In the genomic region with DNA sequence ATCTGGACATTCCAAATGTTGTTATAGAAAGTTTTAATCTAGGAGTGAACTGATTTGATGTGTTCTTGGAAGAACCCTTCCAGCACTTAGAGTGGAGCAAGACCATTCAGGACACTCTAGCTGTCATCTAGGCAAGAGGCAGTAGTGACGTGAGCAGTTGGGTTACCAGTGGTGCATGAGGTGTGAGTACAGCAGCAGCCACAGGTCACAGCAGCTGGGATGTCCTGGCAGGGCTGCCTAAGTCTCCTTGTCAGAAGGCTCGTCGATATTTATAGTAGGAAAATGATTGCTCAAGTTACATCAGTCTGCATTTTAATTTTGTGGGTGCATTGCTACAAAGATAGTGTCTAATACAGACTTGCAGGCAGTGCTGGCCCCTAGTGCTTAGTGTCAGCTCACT, we compare ENCODE assay signal across 18 mouse cellular contexts. TPM values are rescaled to one million over a fixed set of nuclear protein-coding genes. Genes with fewer than 3 reads are reported as not detected.
DNase-seq lines count a peak whose midpoint lies in the region; ATAC-seq and TF ChIP-seq lines count a peak whose summit lies in the region.
"Had no signal": no experiment of that assay in that cellular context is flagged by ENCODE, and none has a peak within 500 bp of the region (broad histone marks: within the 10 kb centered on the region; RNA-seq: fewer than 3 reads in every experiment).

No protein-coding gene starts in this region.

- DNase-seq in midbrain, embryonic 11.5 days (ENCODE audit: low spot score, missing footprints), result no peak
- DNase-seq: adrenal gland, adult 2 months; adrenal gland, adult 8-10 months; adrenal gland, postnatal 10 days; adrenal gland, postnatal 14 days; adrenal gland, postnatal 25 days; adrenal gland, postnatal 36 days; B cell, adult 2 months; cerebellum, adult 11 months; cerebellum, adult 11-12 months; cerebellum, adult 18-20 months; cerebellum, adult 2 months had no signal

- peak overlapping the region; percentile 12 for H3K4me2 ChIP-seq in myocyte (ENCODE audit: low read depth)
- H3K4me2 ChIP-seq in midbrain, embryonic 11.5 days, result no peak overlapping the region

- H3K9me3 ChIP-seq in midbrain, embryonic 11.5 days (ENCODE audit: control insufficient read depth, low read length), result no peaks in the 10 kb centered on the region
- H3K9me3 ChIP-seq: G1E had no signal

- H3K4me3 ChIP-seq in myocyte, result no peak overlapping the region
- no peak overlapping the region for H3K4me3 ChIP-seq in midbrain, embryonic 11.5 days (ENCODE audit: low read depth, low read length)

- H3ac ChIP-seq in myocyte (ENCODE audit: control insufficient read depth, insufficient read length), result no peak overlapping the region

- H3K9ac ChIP-seq in midbrain, embryonic 11.5 days (ENCODE audit: low read length), result no peak overlapping the region

- no peak for ATAC-seq in midbrain, embryonic 11.5 days (ENCODE audit: low FRiP score)
- ATAC-seq: activated CD4-positive, CD25-positive, alpha-beta regulatory T cell, adult 4 months; CD4-positive, CD25-positive, alpha-beta regulatory T cell, adult 4 months; Patski had no signal

- no peaks in the 10 kb centered on the region for H3K79me2 ChIP-seq in myocyte (ENCODE audit: control insufficient read depth, insufficient read depth)

- TF ChIP-seq POLR2A in myocyte (IDR thresholded peaks at IDR 0.05; ENCODE audit: insufficient read length, low read depth), result no peak

- H3K27me3 ChIP-seq in myocyte (ENCODE audit: control insufficient read depth, insufficient read depth, insufficient read length), result no peaks in the 10 kb centered on the region
- no peaks in the 10 kb centered on the region for H3K27me3 ChIP-seq in midbrain, embryonic 11.5 days (ENCODE audit: control insufficient read depth, insufficient read depth, low read length)
- H3K27me3 ChIP-seq: CH12.LX, Patski had no signal

- no peak overlapping the region for H3K27ac ChIP-seq in midbrain, embryonic 11.5 days (ENCODE audit: low read depth, low read length)

- H3K36me3 ChIP-seq in myocyte (ENCODE audit: control insufficient read depth, insufficient read depth), result peaks cover 33% of the 10 kb centered on the region
- H3K36me3 ChIP-seq in midbrain, embryonic 11.5 days (ENCODE audit: control insufficient read depth, insufficient read depth, low read length), result peaks cover 34% of the 10 kb centered on the region

- 96% methylated on average over 3 of the region's 3 CpGs for WGBS in midbrain, embryonic 11.5 days

- H3K4me1 ChIP-seq in midbrain, embryonic 11.5 days (ENCODE audit: control insufficient read depth, insufficient read depth, low read length), result no peaks in the 10 kb centered on the region

TF ChIP-seq in myocyte, 11 proteins besides CTCF, POLR2A, EP300 and RAD21:
- TF ChIP-seq MYOG (IDR thresholded peaks at IDR 0.05; ENCODE audit: control insufficient read depth in 1 of 3, insufficient read depth in 1 of 3, insufficient read length in 2 of 3, low read depth in 2 of 3) (peak in 1 of 3 experiments; percentile 64), POLR2AphosphoS2 (IDR thresholded peaks at IDR 0.05; ENCODE audit: insufficient read length, low read depth) (no peak), TCF12 (IDR thresholded peaks at IDR 0.05; ENCODE audit: insufficient read depth, poor library complexity, severe bottlenecking) (no peak), USF1 (IDR thresholded peaks at IDR 0.05; ENCODE audit: low read depth) (no peak), REST (IDR thresholded peaks at IDR 0.05; ENCODE audit: insufficient read depth, insufficient read length) (no peak), TCF3 (IDR thresholded peaks at IDR 0.05; ENCODE audit: insufficient read length, low read depth) (no peak), CEBPB (IDR thresholded peaks at IDR 0.05; ENCODE audit: insufficient read depth, poor library complexity, severe bottlenecking) (no peak), MYOD1 (IDR thresholded peaks at IDR 0.05; ENCODE audit: control insufficient read depth in 1 of 3, insufficient read length in 2 of 3, low read depth in 2 of 3) (peak in 1 of 3 experiments; percentile 73), SRF (IDR thresholded peaks at IDR 0.05; ENCODE audit: control insufficient read depth, insufficient read length, low read depth) (no peak), E2F4 (IDR thresholded peaks at IDR 0.05; ENCODE audit: insufficient read depth) (no peak), MAX (IDR thresholded peaks at IDR 0.05; ENCODE audit: low read depth) (no peak)

RNA-seq across cellular contexts. Expression of a gene that starts 42.2 kb away (rescaled TPM):
- 6.9 TPM for polyA plus RNA-seq in myocyte (2012; fragmentation: generic; extraction: Trizol)
- polyA plus RNA-seq in midbrain, embryonic 11.5 days (2014; fragmentation: Nextera tagmentation; extraction: Ambion mirVana), result 13.3 and 14.7 TPM in 2 replicates

RNA-seq across cellular contexts. Expression of a gene that starts 42.2 kb away (rescaled TPM):
- 3.3 TPM for polyA plus RNA-seq in myocyte (2012; fragmentation: generic; extraction: Trizol)
- polyA plus RNA-seq in midbrain, embryonic 11.5 days (2014; fragmentation: Nextera tagmentation; extraction: Ambion mirVana), result 16.5 and 21.0 TPM in 2 replicates
